Mouse (Mus musculus) ES-E14 (cell line): Measurements from ENCODE around the gene Zfp451. TPM values are rescaled to one million over a fixed set of nuclear protein-coding genes. Genes with fewer than 3 reads are reported as not detected.
"Not testable (repeated sequence)": the region's sequence is repeated elsewhere in the genome, so short reads cannot be mapped to it uniquely, and the experiment has no call there.

Experiments used
- DNase-seq: peaks from one replicate; pipeline ENCODE4 v3.0.0-alpha.2; 2013; ENCODE audit warnings: low read depth, low spot score
- H3K27ac ChIP-seq: 2 replicates; pipeline ENCODE4 v1.5.1; 2012; ENCODE audit warnings: low read depth, mild to moderate bottlenecking, low read length, moderate library complexity, mixed read lengths; ENCODE audit not compliant: poor library complexity, insufficient read depth, severe bottlenecking
- H3K36me3 ChIP-seq: 2 replicates; pipeline ENCODE4 v1.6.1; 2012; ENCODE audit warnings: mild to moderate bottlenecking, low read length, moderate library complexity, mixed read lengths; ENCODE audit not compliant: control insufficient read depth, poor library complexity, insufficient read depth, severe bottlenecking
- H3K4me1 ChIP-seq, 2 experiments: fragments of 150-350 bp in 1 of 2; sonication (generic) in 1 of 2; 2 replicates each; pipeline ENCODE4 v1.6.1; 2012; ENCODE audit warnings: low read length in 2 of 2, mild to moderate bottlenecking in 1 of 2, mixed read lengths in 1 of 2; ENCODE audit not compliant: control insufficient read depth in 2 of 2, insufficient read depth in 2 of 2, poor library complexity in 1 of 2
- H3K4me3 ChIP-seq, 2 experiments: fragments of 150-350 bp in 1 of 2; sonication (generic) in 1 of 2; 2 replicates each; pipeline ENCODE4 v1.5.1; 2012; ENCODE audit warnings: low read length in 2 of 2, low read depth in 1 of 2, mild to moderate bottlenecking in 1 of 2, mixed read lengths in 1 of 2; ENCODE audit not compliant: insufficient read depth in 1 of 2, poor library complexity in 1 of 2, severe bottlenecking in 1 of 2
- H3K9ac ChIP-seq: 2 replicates; pipeline ENCODE4 v1.6.1; 2012; ENCODE audit warnings: low read depth, mild to moderate bottlenecking, low read length, mixed read lengths; ENCODE audit not compliant: poor library complexity, insufficient read depth, severe bottlenecking
- H3K9me3 ChIP-seq: fragments of 150-350 bp; sonication (generic); 2 replicates; pipeline ENCODE4 v1.6.1; 2012; ENCODE audit warnings: low read depth, mild to moderate bottlenecking, low read length; ENCODE audit not compliant: control insufficient read depth, insufficient read depth
- CHD2 ChIP-seq: IDR thresholded peaks from 2 replicates; pipeline ENCODE4 v1.6.1; 2014; ENCODE audit warnings: mild to moderate bottlenecking, low read depth, low read length, inconsistent platforms
- HCFC1 ChIP-seq: IDR thresholded peaks from 2 replicates; pipeline ENCODE4 v1.6.1; 2012; ENCODE audit warnings: low read length, inconsistent platforms, borderline replicate concordance; ENCODE audit not compliant: insufficient read depth
- MAFK ChIP-seq: IDR thresholded peaks from 2 replicates; pipeline ENCODE4 v1.6.1; 2014; ENCODE audit warnings: mild to moderate bottlenecking, low read depth, low read length, inconsistent platforms; ENCODE audit not compliant: insufficient read depth
- ZC3H11A ChIP-seq: IDR thresholded peaks from 2 replicates; pipeline ENCODE4 v1.6.1; 2012; ENCODE audit warnings: low read depth, mild to moderate bottlenecking, inconsistent platforms, low read length, borderline replicate concordance
- ZNF384 ChIP-seq: IDR thresholded peaks from 2 replicates; pipeline ENCODE4 v1.6.1; 2012; ENCODE audit warnings: low read depth, low read length, inconsistent platforms
- in situ Hi-C, 2 experiments: fragments of 600-800 bp; cut with MboI; formaldehyde crosslinking; loops; one replicate each; pipeline ENCODE4 v1.15.1; 2025; ENCODE audit warnings: low sequenced_read_pairs in 2 of 2, inconsistent platforms in 1 of 2; ENCODE audit not compliant: unreplicated experiment in 2 of 2
- total RNA-seq: library from RNA; depleted of rRNA; stranded (reverse); fragments of 300-350 nt; gene quantifications from 2 replicates; pipeline ENCODE4 v1.2.3, GENCODE M21; 2012

Zfp451 gene
- total RNA-seq, 1 experiment: 27.7 TPM

GRCm38 (mm10) chr1:33751283-33751682 lies 63.1 kb downstream of the Zfp451 start:
- Histone ChIP-seq H3K36me3 (no peaks in the 10 kb centered on the region), H3K4me3 (no peak overlapping the region), H3K9ac (no peak overlapping the region), H3K4me1 (peaks cover 1 to 9% of the 10 kb centered on the region in 2 experiments; a peak in 3 of 4 replicates), H3K27ac (no peak overlapping the region), H3K9me3 (no peaks in the 10 kb centered on the region)
- DNase-seq: no peak
- TF ChIP-seq MAFK: no peak
- TF ChIP-seq CHD2: no peak
- TF ChIP-seq ZC3H11A: no peak
- no peak for TF ChIP-seq HCFC1
- TF ChIP-seq ZNF384: no peak
- in situ Hi-C loops: no loop called here

GRCm38 (mm10) chr1:33749709-33750108 lies 64.7 kb downstream of the Zfp451 start:
- peak; percentile 73 for TF ChIP-seq ZNF384
- H3K36me3 ChIP-seq, DNase-seq, H3K4me1 ChIP-seq, in situ Hi-C loops, H3K9me3 ChIP-seq, H3K4me3 ChIP-seq, H3K27ac ChIP-seq, H3K9ac ChIP-seq: not testable (repeated sequence)

GRCm38 (mm10) chr1:33749109-33749508 lies 65.3 kb downstream of the Zfp451 start:
- H3K36me3 ChIP-seq: no peaks in the 10 kb centered on the region
- H3K9ac ChIP-seq: no peak overlapping the region
- no peaks in the 10 kb centered on the region for H3K9me3 ChIP-seq
- DNase-seq: no peak
- no peak for TF ChIP-seq MAFK
- TF ChIP-seq ZNF384: no peak
- no peak for TF ChIP-seq ZC3H11A
- no peak for TF ChIP-seq HCFC1
- H3K4me3 ChIP-seq: no peak overlapping the region
- no peak overlapping the region for H3K27ac ChIP-seq
- in situ Hi-C loops: no loop called here
- H3K4me1 ChIP-seq: peaks cover 0 to 12% of the 10 kb centered on the region in 2 experiments; a peak in 1 of 4 replicates

GRCm38 (mm10) chr1:33745901-33746300 lies 68.5 kb downstream of the Zfp451 start:
- no peak overlapping the region for H3K27ac ChIP-seq
- peaks cover 0 to 14% of the 10 kb centered on the region in 2 experiments; a peak in 1 of 4 replicates for H3K4me1 ChIP-seq
- no peak for TF ChIP-seq HCFC1
- no peak for TF ChIP-seq ZNF384
- DNase-seq: no peak
- in situ Hi-C loops: no loop called here
- no peak overlapping the region for H3K9ac ChIP-seq
- H3K36me3 ChIP-seq: no peaks in the 10 kb centered on the region
- no peaks in the 10 kb centered on the region for H3K9me3 ChIP-seq
- H3K4me3 ChIP-seq: no peak overlapping the region

- H3K36me3 ChIP-seq, H3K9me3 ChIP-seq, H3K9ac ChIP-seq, DNase-seq, H3K4me3 ChIP-seq, H3K27ac ChIP-seq, in situ Hi-C loops: not testable (repeated sequence)
- peak; percentile 76 for TF ChIP-seq ZNF384
- peaks cover 0 to 14% of the 10 kb centered on the region in 2 experiments; a peak in 1 of 4 replicates for H3K4me1 ChIP-seq
Measured at GRCm38 (mm10) chr1:33744815-33745214, 69.6 kb downstream of the Zfp451 start.
